Mouse (Mus musculus): ENCODE measurements around the gene Aebp1. TPM values are rescaled to one million over a fixed set of nuclear protein-coding genes. Genes with fewer than 3 reads are reported as not detected.
A peak's percentile ranks its signal among the peaks of the same experiment; 100 is the strongest.

Aebp1 gene
- polyA plus RNA-seq, 1 experiment, result 22.9 TPM

DNA sequence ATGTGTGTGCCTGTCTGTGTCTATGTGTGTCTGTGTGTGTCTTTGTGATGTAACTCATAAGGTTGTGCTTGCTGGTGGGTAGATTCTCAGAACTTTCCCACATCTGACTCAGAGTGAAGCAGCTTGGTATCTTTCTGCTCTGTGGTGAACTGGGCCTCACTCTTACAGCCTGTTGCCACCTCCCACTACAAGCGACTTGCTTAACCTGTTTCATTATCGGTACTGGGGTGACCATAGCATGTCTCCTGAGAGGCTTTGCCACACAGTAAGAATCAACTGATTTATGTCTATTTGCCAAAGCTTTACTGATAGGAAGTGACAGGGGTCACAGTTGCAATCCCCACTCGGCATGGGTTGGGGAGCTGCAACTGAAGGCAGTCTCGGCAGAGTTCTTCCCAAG lies 46.9 kb downstream of the Aebp1 start:
- Histone ChIP-seq H3K4me3 (ENCODE audit: control insufficient read depth, insufficient read depth, low read length) (no peak overlapping the region), H3K27ac (ENCODE audit: control insufficient read depth, insufficient read depth, low read length) (no peak overlapping the region), H3K36me3 (ENCODE audit: control insufficient read depth, insufficient read depth, low read length) (no peaks in the 10 kb centered on the region), H3K4me1 (replicated peaks; ENCODE audit: control insufficient read depth, insufficient read depth, low read length) (no peaks in the 10 kb centered on the region), H3K27me3 (ENCODE audit: control insufficient read depth, insufficient read depth, low read length) (no peaks in the 10 kb centered on the region)
- DNase-seq, result no peak
- 85% methylated on average over 4 of the region's 4 CpGs for WGBS
- TF ChIP-seq CTCF (IDR thresholded peaks at IDR 0.05; ENCODE audit: borderline replicate concordance, control insufficient read depth, extremely low read depth, insufficient read depth, low read length, poor library complexity) (no peak), POLR2A (IDR thresholded peaks at IDR 0.05; ENCODE audit: control insufficient read depth, extremely low read depth, insufficient read depth, low read length, poor library complexity) (no peak)

DNA sequence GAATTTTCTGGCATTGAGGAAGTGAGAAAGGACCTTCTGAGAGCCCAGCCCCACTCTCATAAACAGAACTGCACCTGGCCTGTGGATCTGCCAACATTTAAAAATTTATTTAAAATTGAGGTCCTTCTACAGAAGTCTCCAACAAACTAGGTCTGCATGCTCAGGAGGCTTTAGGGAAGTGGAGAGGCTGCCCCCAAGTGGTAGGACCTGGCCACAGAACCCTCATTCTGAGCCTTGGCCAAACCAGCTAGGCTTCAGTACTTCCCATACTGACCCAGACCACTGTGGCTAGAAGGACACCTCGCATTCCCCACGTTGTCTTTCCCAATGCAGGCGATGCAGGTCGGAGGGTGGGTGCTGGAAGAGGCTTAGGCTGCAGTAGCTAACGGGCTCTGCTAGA lies 50.9 kb downstream of the Aebp1 start:
- 33% methylated on average over 5 of the region's 5 CpGs for WGBS
- H3K36me3 ChIP-seq (ENCODE audit: control insufficient read depth, insufficient read depth, low read length), result no peaks in the 10 kb centered on the region
- H3K4me1 ChIP-seq (replicated peaks; ENCODE audit: control insufficient read depth, insufficient read depth, low read length), result no peaks in the 10 kb centered on the region
- no peak overlapping the region for H3K27ac ChIP-seq (ENCODE audit: control insufficient read depth, insufficient read depth, low read length)
- TF ChIP-seq CTCF (IDR thresholded peaks at IDR 0.05; ENCODE audit: borderline replicate concordance, control insufficient read depth, extremely low read depth, insufficient read depth, low read length, poor library complexity) (0 out of 2 replicates have a peak, but pooled peaks have one; percentile 39), POLR2A (IDR thresholded peaks at IDR 0.05; ENCODE audit: control insufficient read depth, extremely low read depth, insufficient read depth, low read length, poor library complexity) (no peak)
- DNase-seq, result peak; percentile 49
- H3K4me3 ChIP-seq (ENCODE audit: control insufficient read depth, insufficient read depth, low read length), result no peak overlapping the region
- no peaks in the 10 kb centered on the region for H3K27me3 ChIP-seq (ENCODE audit: control insufficient read depth, insufficient read depth, low read length)

DNA sequence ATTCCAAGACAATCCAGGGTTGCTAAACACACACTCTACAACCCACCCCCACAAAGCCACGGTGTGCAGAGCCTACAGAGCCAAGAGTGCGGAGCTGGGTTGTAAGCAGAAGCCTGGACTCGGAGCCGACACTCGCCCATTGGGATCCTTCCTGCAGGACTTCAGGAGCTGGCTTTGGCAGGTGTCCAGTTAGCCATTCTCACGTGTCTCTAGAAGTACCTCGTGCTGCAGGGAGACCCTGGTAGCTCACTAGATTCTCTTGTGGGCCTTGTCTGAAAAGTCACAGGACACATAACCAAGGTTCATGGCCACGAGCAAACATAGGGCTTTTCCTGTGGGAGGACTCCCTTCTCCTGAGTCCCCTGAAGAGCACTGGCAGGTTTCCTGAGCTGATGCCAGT lies 51.5 kb downstream of the Aebp1 start:
- H3K36me3 ChIP-seq (ENCODE audit: control insufficient read depth, insufficient read depth, low read length), result no peaks in the 10 kb centered on the region
- H3K4me3 ChIP-seq (ENCODE audit: control insufficient read depth, insufficient read depth, low read length), result no peak overlapping the region
- H3K27ac ChIP-seq (ENCODE audit: control insufficient read depth, insufficient read depth, low read length), result no peak overlapping the region
- no peaks in the 10 kb centered on the region for H3K27me3 ChIP-seq (ENCODE audit: control insufficient read depth, insufficient read depth, low read length)
- WGBS, result 82% methylated on average over 8 of the region's 8 CpGs
- no peaks in the 10 kb centered on the region for H3K4me1 ChIP-seq (replicated peaks; ENCODE audit: control insufficient read depth, insufficient read depth, low read length)
- TF ChIP-seq CTCF (IDR thresholded peaks at IDR 0.05; ENCODE audit: borderline replicate concordance, control insufficient read depth, extremely low read depth, insufficient read depth, low read length, poor library complexity), result no peak
- no peak for TF ChIP-seq POLR2A (IDR thresholded peaks at IDR 0.05; ENCODE audit: control insufficient read depth, extremely low read depth, insufficient read depth, low read length, poor library complexity)
- DNase-seq, result no peak

DNA sequence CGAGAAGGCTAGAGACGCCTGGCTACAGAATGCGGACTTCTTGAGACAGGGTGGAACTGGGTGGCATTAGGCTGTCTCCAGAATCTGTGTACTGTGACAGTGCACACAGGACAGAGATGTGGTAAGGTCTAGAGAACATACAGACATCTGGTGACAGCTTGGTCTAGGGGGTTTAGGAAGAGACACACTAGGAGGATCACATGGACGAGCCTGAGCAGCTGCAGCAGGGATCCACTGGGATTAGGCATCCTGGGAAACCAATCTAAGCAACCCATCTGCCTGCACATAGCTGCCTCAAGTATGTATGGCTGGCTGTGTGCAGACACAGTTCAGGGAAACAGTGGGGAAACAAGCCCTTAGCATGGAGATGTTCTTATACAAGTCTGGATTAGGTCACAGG lies 52.2 kb downstream of the Aebp1 start:
- 69% methylated on average over 4 of the region's 4 CpGs for WGBS
- Histone ChIP-seq H3K27me3 (ENCODE audit: control insufficient read depth, insufficient read depth, low read length) (no peaks in the 10 kb centered on the region), H3K36me3 (ENCODE audit: control insufficient read depth, insufficient read depth, low read length) (no peaks in the 10 kb centered on the region), H3K27ac (ENCODE audit: control insufficient read depth, insufficient read depth, low read length) (no peak overlapping the region), H3K4me3 (ENCODE audit: control insufficient read depth, insufficient read depth, low read length) (no peak overlapping the region), H3K4me1 (replicated peaks; ENCODE audit: control insufficient read depth, insufficient read depth, low read length) (no peaks in the 10 kb centered on the region)
- no peak for TF ChIP-seq POLR2A (IDR thresholded peaks at IDR 0.05; ENCODE audit: control insufficient read depth, extremely low read depth, insufficient read depth, low read length, poor library complexity)
- no peak for TF ChIP-seq CTCF (IDR thresholded peaks at IDR 0.05; ENCODE audit: borderline replicate concordance, control insufficient read depth, extremely low read depth, insufficient read depth, low read length, poor library complexity)
- no peak for DNase-seq

DNA sequence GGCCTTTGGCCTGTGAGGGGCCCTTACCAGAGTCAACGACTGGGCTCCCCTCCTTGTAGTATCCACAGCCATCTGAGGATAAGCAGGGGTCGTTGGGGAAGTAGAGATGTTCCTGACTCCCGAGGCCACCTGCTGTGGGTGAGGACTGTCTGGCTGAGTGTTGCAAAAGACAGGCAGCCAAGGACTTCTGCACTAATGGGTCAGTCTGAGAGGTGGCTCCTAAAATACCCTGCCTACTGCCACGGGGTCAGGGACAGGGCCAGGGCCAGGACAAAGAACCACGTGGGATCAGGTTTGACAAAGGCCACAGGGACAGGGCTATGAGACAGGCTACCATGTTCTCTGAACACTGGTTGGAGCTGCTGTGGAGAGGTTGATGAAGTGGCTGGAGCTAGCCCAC lies 53.2 kb downstream of the Aebp1 start:
- WGBS, result 66% methylated on average over 5 of the region's 5 CpGs
- H3K27ac ChIP-seq (ENCODE audit: control insufficient read depth, insufficient read depth, low read length), result no peak overlapping the region
- 0 out of 2 replicates have a peak, but pooled peaks cover 3% of the 10 kb centered on the region for H3K4me1 ChIP-seq (replicated peaks; ENCODE audit: control insufficient read depth, insufficient read depth, low read length)
- H3K4me3 ChIP-seq (ENCODE audit: control insufficient read depth, insufficient read depth, low read length), result no peak overlapping the region
- TF ChIP-seq CTCF (IDR thresholded peaks at IDR 0.05; ENCODE audit: borderline replicate concordance, control insufficient read depth, extremely low read depth, insufficient read depth, low read length, poor library complexity) (no peak), POLR2A (IDR thresholded peaks at IDR 0.05; ENCODE audit: control insufficient read depth, extremely low read depth, insufficient read depth, low read length, poor library complexity) (no peak)
- no peaks in the 10 kb centered on the region for H3K27me3 ChIP-seq (ENCODE audit: control insufficient read depth, insufficient read depth, low read length)
- no peaks in the 10 kb centered on the region for H3K36me3 ChIP-seq (ENCODE audit: control insufficient read depth, insufficient read depth, low read length)
- DNase-seq, result no peak

DNA sequence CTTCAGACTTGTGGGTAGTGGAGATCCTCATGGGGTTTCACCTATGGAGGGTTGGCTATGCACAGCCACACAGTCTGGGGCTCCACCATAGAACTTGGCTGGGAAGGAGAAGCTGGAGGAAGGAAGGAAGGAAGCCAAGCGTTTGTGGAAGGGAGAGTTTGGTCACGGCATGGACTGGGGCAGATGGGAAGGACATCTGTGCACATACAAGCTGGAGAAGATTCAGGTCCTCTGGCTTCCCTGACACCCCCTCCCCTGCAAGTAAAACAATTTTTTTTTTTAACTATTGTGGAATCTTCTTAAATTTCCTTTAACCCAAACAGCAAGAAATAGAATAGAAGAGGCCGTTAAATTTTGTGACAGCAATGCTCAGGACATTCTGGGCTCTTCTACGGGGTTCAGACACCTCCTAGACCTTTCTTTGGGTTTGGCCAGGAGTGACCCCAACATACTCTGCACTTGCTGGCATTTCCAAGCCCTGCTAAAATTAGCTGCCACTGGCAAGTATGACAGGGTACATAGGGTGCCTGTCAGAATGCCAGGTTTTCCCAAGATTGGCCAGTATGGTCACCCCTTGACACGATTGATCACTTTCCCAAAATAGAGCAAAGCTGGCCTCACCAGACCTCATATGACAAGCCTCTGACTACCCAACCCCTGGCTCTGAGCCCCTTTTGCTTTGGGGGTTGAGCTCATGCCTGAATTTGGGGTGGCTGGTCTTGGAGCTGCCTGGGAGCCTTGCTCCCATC lies 53.9 kb downstream of the Aebp1 start:
- Histone ChIP-seq H3K27ac (ENCODE audit: control insufficient read depth, insufficient read depth, low read length) (no peak overlapping the region), H3K27me3 (ENCODE audit: control insufficient read depth, insufficient read depth, low read length) (no peaks in the 10 kb centered on the region), H3K4me3 (ENCODE audit: control insufficient read depth, insufficient read depth, low read length) (no peak overlapping the region), H3K4me1 (replicated peaks; ENCODE audit: control insufficient read depth, insufficient read depth, low read length) (peaks cover 8% of the 10 kb centered on the region; the same call in 1 of the 2 replicates), H3K36me3 (ENCODE audit: control insufficient read depth, insufficient read depth, low read length) (no peaks in the 10 kb centered on the region)
- TF ChIP-seq POLR2A (IDR thresholded peaks at IDR 0.05; ENCODE audit: control insufficient read depth, extremely low read depth, insufficient read depth, low read length, poor library complexity) (no peak), CTCF (IDR thresholded peaks at IDR 0.05; ENCODE audit: borderline replicate concordance, control insufficient read depth, extremely low read depth, insufficient read depth, low read length, poor library complexity) (no peak)
- 78% methylated on average over 5 of the region's 5 CpGs for WGBS
- DNase-seq, result no peak
